Mouse (Mus musculus): ENCODE results near the gene St3gal6. TPM values are rescaled to one million over a fixed set of nuclear protein-coding genes. Genes with fewer than 3 reads are reported as not detected.

St3gal6 gene
- total and polyA plus RNA-seq, 3 experiments: 167 to 420 (median 240) TPM

GRCm38 (mm10) chr16:58481906-58482270, 42.2 kb downstream of the St3gal6 start:
- H3K4me2 ChIP-seq (ENCODE audit: insufficient read depth, low read depth, poor library complexity, severe bottlenecking): peak overlapping the region; percentile 52
- in situ Hi-C loops (cut with MboI; ENCODE audit: low pct_ligation_motif_present, low pct_unique_long_range_greater_than_20kb, low sequenced_read_pairs) (no loop called here), dilution Hi-C loops (cut with MboI; ENCODE audit: extremely low pct_ligation_motif_present, extremely low pct_unique_long_range_greater_than_20kb, low sequenced_read_pairs) (no loop called here)
- H3K4me3 ChIP-seq (replicated peaks in 1 of 3; ENCODE audit: low read depth in 2 of 3, low read length in 2 of 3, poor library complexity in 1 of 3): no peak overlapping the region
- peaks cover 22% of the 10 kb centered on the region for H3K79me2 ChIP-seq (replicated peaks; ENCODE audit: control insufficient read depth, extremely low read depth, insufficient read depth, poor library complexity, severe bottlenecking)
- peaks cover 31% of the 10 kb centered on the region for H3K9me3 ChIP-seq (replicated peaks; ENCODE audit: low read length)
- TF ChIP-seq MXI1 (IDR thresholded peaks at IDR 0.05; ENCODE audit: low read depth, low read length) (no peak), MAZ (IDR thresholded peaks at IDR 0.05; ENCODE audit: low read depth, low read length) (no peak), ZC3H11A (IDR thresholded peaks at IDR 0.05; ENCODE audit: low read depth, low read length) (no peak), CTCF (conservative IDR thresholded peaks at IDR 0.05 in 1 of 2, IDR thresholded peaks at IDR 0.05 in 1 of 2; ENCODE audit: low read depth in 2 of 2, low read length in 2 of 2) (no peak), ETS1 (conservative IDR thresholded peaks at IDR 0.05; ENCODE audit: low read depth, low read length) (no peak), ELF1 (IDR thresholded peaks at IDR 0.05; ENCODE audit: low read depth, low read length) (no peak), IRF4 (IDR thresholded peaks at IDR 0.05; ENCODE audit: low read depth, low read length) (no peak), TCF12 (IDR thresholded peaks at IDR 0.05; ENCODE audit: low read depth, low read length) (no peak), ZKSCAN1 (IDR thresholded peaks at IDR 0.05; ENCODE audit: borderline replicate concordance, low read depth, low read length) (no peak), HCFC1 (IDR thresholded peaks at IDR 0.05; ENCODE audit: low read depth, low read length) (no peak), E2F4 (IDR thresholded peaks at IDR 0.05; ENCODE audit: insufficient replicate concordance, low read depth, low read length) (no peak), POLR2AphosphoS2 (IDR thresholded peaks at IDR 0.05; ENCODE audit: low read depth, low read length) (no peak), POLR2A (IDR thresholded peaks at IDR 0.05; ENCODE audit: low read depth, low read length) (no peak), MAX (IDR thresholded peaks at IDR 0.05; ENCODE audit: low read length) (no peak), GABPA (IDR thresholded peaks at IDR 0.05; ENCODE audit: insufficient replicate concordance, low read depth, low read length) (no peak), EP300 (IDR thresholded peaks at IDR 0.05; ENCODE audit: low read length) (no peak)
- H3K4me1 ChIP-seq (ENCODE audit: control insufficient read depth in 1 of 2, insufficient read depth in 2 of 2): peaks cover 23 to 54% of the 10 kb centered on the region in 2 experiments
- no peaks in the 10 kb centered on the region for H3K27me3 ChIP-seq (replicated peaks)
- H3K36me3 ChIP-seq (replicated peaks in 1 of 2; ENCODE audit: control insufficient read depth in 1 of 2, insufficient read depth in 1 of 2, low read length in 1 of 2): peaks cover 69 to 88% of the 10 kb centered on the region in 2 experiments
- DNase-seq (ENCODE audit: extremely low read depth): no peak
- H3K9ac ChIP-seq (ENCODE audit: insufficient read depth, low read depth): peak overlapping the region; percentile 26; the same call in 1 of the 2 replicates
- peak overlapping the region; percentile 94 for H3K27ac ChIP-seq (ENCODE audit: insufficient read depth, low read depth)

- H3K9me3 ChIP-seq (replicated peaks; ENCODE audit: low read length): peaks cover 31% of the 10 kb centered on the region
- in situ Hi-C loops (cut with MboI; ENCODE audit: low pct_ligation_motif_present, low pct_unique_long_range_greater_than_20kb, low sequenced_read_pairs): no loop called here
- H3K36me3 ChIP-seq (replicated peaks in 1 of 2; ENCODE audit: control insufficient read depth in 1 of 2, insufficient read depth in 1 of 2, low read length in 1 of 2): peaks cover 66 to 87% of the 10 kb centered on the region in 2 experiments
- no peaks in the 10 kb centered on the region for H3K27me3 ChIP-seq (replicated peaks)
- H3K4me2 ChIP-seq (ENCODE audit: insufficient read depth, low read depth, poor library complexity, severe bottlenecking): peak overlapping the region; percentile 52
- DNase-seq (ENCODE audit: extremely low read depth): peak; percentile 95
- H3K4me1 ChIP-seq (ENCODE audit: control insufficient read depth in 1 of 2, insufficient read depth in 2 of 2): peaks cover 25 to 59% of the 10 kb centered on the region in 2 experiments
- H3K27ac ChIP-seq (ENCODE audit: insufficient read depth, low read depth): peak overlapping the region; percentile 94
- H3K79me2 ChIP-seq (replicated peaks; ENCODE audit: control insufficient read depth, extremely low read depth, insufficient read depth, poor library complexity, severe bottlenecking): peaks cover 22% of the 10 kb centered on the region
- H3K4me3 ChIP-seq (replicated peaks in 1 of 3; ENCODE audit: low read depth in 2 of 3, low read length in 2 of 3, poor library complexity in 1 of 3): no peak overlapping the region
- H3K9ac ChIP-seq (ENCODE audit: insufficient read depth, low read depth): peak overlapping the region; percentile 26
- dilution Hi-C loops (cut with MboI; ENCODE audit: extremely low pct_ligation_motif_present, extremely low pct_unique_long_range_greater_than_20kb, low sequenced_read_pairs): no loop called here
- TF ChIP-seq SIN3A (IDR thresholded peaks at IDR 0.05; ENCODE audit: low read length) (peak; percentile 78; the same call in 1 of the 2 replicates), JUND (conservative IDR thresholded peaks at IDR 0.05; ENCODE audit: low read depth, low read length) (peak; percentile 57), CTCF (conservative IDR thresholded peaks at IDR 0.05 in 1 of 2, IDR thresholded peaks at IDR 0.05 in 1 of 2; ENCODE audit: low read depth in 2 of 2, low read length in 2 of 2) (no peak), POLR2A (IDR thresholded peaks at IDR 0.05; ENCODE audit: low read depth, low read length) (no peak; the same call in 1 of the 2 replicates), MYC (IDR thresholded peaks at IDR 0.05; ENCODE audit: low read depth, low read length) (0 out of 2 replicates have a peak, but pooled peaks have one; percentile 42), BHLHE40 (IDR thresholded peaks at IDR 0.05; ENCODE audit: low read depth, low read length) (peak; percentile 52), MEF2A (IDR thresholded peaks at IDR 0.05; ENCODE audit: borderline replicate concordance, low read depth, low read length) (peak; percentile 68; the same call in 1 of the 2 replicates), USF1 (IDR thresholded peaks at IDR 0.05; ENCODE audit: low read depth, low read length) (no peak), SMC3 (IDR thresholded peaks at IDR 0.05; ENCODE audit: low read depth, low read length) (no peak; the same call in none of the 2 replicates), ELF1 (IDR thresholded peaks at IDR 0.05; ENCODE audit: low read depth, low read length) (peak; percentile 44; the same call in 1 of the 2 replicates), EP300 (IDR thresholded peaks at IDR 0.05; ENCODE audit: low read length) (peak; percentile 89), GABPA (IDR thresholded peaks at IDR 0.05; ENCODE audit: insufficient replicate concordance, low read depth, low read length) (no peak), RCOR1 (conservative IDR thresholded peaks at IDR 0.05; ENCODE audit: low read depth, low read length) (0 out of 2 replicates have a peak, but pooled peaks have one; percentile 55), ZMIZ1 (IDR thresholded peaks at IDR 0.05; ENCODE audit: low read depth, low read length) (0 out of 2 replicates have a peak, but pooled peaks have one; percentile 40), KAT2A (IDR thresholded peaks at IDR 0.05; ENCODE audit: insufficient replicate concordance, low read length) (no peak), ZKSCAN1 (IDR thresholded peaks at IDR 0.05; ENCODE audit: borderline replicate concordance, low read depth, low read length) (no peak), ETS1 (conservative IDR thresholded peaks at IDR 0.05; ENCODE audit: low read depth, low read length) (peak; percentile 76), UBTF (IDR thresholded peaks at IDR 0.05; ENCODE audit: low read depth, low read length) (no peak), PAX5 (IDR thresholded peaks at IDR 0.05; ENCODE audit: low read length) (no peak), NELFE (IDR thresholded peaks at IDR 0.05; ENCODE audit: low read depth, low read length) (peak; percentile 38; the same call in 1 of the 2 replicates), CHD2 (IDR thresholded peaks at IDR 0.05; ENCODE audit: low read length) (peak; percentile 86)
These were observed 42.7 kb downstream of the St3gal6 start for GRCm38 (mm10) chr16:58481219-58481905.

All from CH12.LX (cell line).